Mouse (Mus musculus): ENCODE results near the gene Tapt1.

GRCm38 (mm10) chr5:44215118-44215517, 11.3 kb downstream of the Tapt1 start:
- TF ChIP-seq TAL1 (IDR thresholded peaks at IDR 0.05; ENCODE audit: low read length): no peak
- TF ChIP-seq GATA1 (IDR thresholded peaks at IDR 0.05; ENCODE audit: low read length): no peak

Data from erythroblast, embryonic 14.5 days (primary cell).